Mouse (Mus musculus): ENCODE measurements around the gene Phkg2. TPM values are rescaled to one million over a fixed set of nuclear protein-coding genes. Genes with fewer than 3 reads are reported as not detected.
A peak's percentile ranks its signal among the peaks of the same experiment; 100 is the strongest.

Gene Phkg2
- total RNA-seq, 2 experiments from 2014 or later, result 8.3 to 10.8 TPM

DNA sequence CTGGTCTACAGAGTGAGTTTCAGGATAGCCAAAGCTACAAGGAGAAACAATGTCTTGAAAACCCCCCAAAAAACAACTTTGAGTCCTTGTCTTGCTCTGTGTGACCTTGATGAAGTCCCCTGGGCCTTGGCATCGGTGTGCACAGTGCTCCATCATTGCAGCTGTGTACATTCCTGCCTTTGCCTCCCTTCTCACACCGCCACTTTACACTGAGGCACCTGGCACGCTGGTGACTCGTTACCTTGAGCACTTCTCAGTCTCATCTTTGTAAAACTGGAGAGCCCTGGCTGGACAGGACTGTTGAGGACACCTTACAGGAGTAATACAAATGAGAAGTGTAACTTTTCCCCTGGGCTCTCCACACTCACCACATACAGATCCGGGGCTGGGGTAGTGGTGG lies 14.1 kb downstream of the Phkg2 start:
- H3K27ac ChIP-seq, result peak overlapping the region; percentile 93
- H3K4me3 ChIP-seq, result peak overlapping the region; percentile 93
- DNase-seq, result no peak
- intact Hi-C loops (cut with DNase I), result loop anchor here (5.0 kb wide), 1 partner anchor 75 kb away; the partner anchor contains the start of gene Srcap
- no peak for TF ChIP-seq CTCF (IDR thresholded peaks at IDR 0.05)

DNA sequence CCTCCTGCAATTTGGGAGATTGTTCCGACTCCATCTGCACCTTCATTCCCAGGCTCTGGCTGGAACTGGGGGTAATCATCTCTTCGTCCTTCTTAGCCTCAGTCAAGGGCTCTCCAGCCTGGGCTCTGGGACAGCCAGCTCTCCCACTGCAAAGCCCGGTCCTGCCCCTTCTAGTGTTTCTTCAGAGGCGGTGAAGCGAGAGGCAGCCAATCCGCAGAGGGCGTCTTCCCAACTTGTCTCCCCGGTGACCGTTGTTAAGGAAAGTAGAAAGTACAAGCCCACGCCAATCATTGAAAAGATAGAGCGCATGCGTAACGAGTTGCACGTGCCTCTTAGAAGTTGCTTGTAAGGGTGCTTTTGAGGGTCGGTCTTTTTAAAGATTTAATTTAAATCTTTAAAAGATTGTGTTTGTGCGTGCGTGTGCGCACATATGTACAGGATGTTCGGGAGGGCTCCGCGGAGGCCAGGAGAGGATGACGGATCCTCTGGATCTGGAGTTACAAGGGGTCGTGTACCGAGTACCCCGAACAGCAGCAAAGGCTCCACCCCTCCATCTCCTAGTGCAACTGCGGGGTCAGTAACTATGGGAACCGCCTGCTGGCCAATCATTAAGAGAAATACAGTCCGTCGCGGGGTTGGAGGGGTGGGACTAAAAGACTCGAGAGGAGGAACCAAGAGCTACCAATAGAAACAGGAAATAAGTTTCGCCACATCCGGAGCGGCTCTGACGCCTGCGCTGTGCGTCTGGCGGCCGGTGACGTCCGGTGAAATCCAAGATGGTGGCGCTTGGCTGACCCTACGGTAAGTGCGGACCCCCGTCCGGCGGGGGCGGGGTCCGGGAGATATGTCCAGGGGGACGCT lies 15.1 kb downstream of the Phkg2 start, which contains the start of the genes Ccdc189 and Rnf40:
Gene Ccdc189 (minus strand): TSS at position 585 of the 861 bp plus-strand sequence.
Gene Rnf40 (plus strand): TSS at position 757 of the 861 bp plus-strand sequence.
- Histone ChIP-seq H3K4me3 (peak within 1 kb of the TSS; percentile 93), H3K27ac (peak within 1 kb of the TSS; percentile 93)
- intact Hi-C loops (cut with DNase I), result loop anchor here (5.0 kb wide), 1 partner anchor 76 kb away; the partner anchor contains the start of gene Srcap
- DNase-seq, result peak; percentile 94
- no peak for TF ChIP-seq CTCF (IDR thresholded peaks at IDR 0.05)

DNA sequence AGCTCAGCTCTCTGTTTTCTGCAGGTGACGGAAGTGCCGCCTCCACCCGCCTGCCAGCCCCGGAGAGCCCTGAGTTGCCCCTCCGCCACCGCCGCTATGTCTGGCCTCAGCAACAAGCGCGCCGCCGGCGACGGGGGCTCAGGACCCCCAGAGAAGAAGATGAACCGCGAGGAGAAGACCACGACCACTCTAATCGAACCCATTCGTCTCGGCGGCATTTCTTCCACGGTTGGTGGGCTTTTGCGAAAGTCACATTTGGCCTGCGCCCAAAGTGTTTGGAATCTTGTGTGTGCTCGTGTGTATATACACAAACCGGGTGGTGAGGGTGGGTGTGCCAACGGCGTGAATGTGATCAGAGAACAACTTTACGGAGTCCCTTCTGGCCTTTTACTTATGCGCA lies 15.8 kb downstream of the Phkg2 start:
- no peak for TF ChIP-seq CTCF (IDR thresholded peaks at IDR 0.05)
- intact Hi-C loops (cut with DNase I), result loop anchor here (5.0 kb wide), 1 partner anchor 77 kb away; the partner anchor contains the start of gene Srcap
- DNase-seq, result no peak
- Histone ChIP-seq H3K4me3 (peak overlapping the region; percentile 93), H3K27ac (peak overlapping the region; percentile 93)

DNA sequence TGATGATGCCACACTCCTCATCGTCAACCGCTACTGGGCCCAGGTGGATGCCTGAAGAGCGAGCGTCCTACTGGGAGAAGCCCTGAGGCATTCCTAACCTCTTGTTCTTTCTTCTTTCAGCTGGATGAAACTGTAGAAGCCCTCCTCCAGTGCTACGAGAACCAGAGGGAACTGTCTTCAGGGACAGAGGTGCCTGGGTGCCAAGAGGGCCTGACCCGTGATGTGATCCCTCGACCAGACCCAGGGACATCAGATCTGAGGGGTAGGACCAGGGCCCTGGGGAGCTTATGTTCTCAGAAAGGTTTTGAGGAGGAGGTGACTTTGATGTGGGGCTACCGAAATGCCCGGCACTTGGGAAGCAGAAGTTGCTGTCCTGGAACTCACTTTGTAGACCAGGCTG lies 16.5 kb downstream of the Phkg2 start:
- no peak for TF ChIP-seq CTCF (IDR thresholded peaks at IDR 0.05)
- H3K27ac ChIP-seq, result peak overlapping the region; percentile 93; the same call in 1 of the 2 replicates
- intact Hi-C loops (cut with DNase I), result loop anchor here (5.0 kb wide), 1 partner anchor 77 kb away; the partner anchor contains the start of gene Srcap
- no peak for DNase-seq
- peak overlapping the region; percentile 93 for H3K4me3 ChIP-seq

DNA sequence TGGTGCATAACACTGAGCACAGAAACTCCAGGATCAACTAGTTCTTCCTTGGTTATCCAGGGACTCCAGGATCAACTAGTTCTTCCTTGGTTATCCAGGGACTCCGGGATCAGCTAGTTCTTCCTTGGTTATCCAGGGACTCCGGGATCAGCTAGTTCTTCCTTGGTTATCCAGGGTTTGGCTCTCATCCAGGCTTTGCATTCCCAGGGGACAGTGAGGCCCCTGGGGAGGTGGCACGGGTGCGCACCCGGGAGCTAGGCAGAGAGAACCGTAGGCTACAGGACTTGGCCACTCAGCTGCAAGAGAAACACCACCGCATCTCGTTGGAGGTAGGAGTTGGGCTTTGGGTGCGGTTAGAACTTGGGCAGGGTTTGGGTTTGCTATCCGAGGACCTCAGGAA lies 18.0 kb downstream of the Phkg2 start:
- no peak for DNase-seq
- Histone ChIP-seq H3K4me3 (no peak overlapping the region), H3K27ac (no peak overlapping the region)
- TF ChIP-seq CTCF (IDR thresholded peaks at IDR 0.05), result no peak
- intact Hi-C loops (cut with DNase I), result no loop called here

DNA sequence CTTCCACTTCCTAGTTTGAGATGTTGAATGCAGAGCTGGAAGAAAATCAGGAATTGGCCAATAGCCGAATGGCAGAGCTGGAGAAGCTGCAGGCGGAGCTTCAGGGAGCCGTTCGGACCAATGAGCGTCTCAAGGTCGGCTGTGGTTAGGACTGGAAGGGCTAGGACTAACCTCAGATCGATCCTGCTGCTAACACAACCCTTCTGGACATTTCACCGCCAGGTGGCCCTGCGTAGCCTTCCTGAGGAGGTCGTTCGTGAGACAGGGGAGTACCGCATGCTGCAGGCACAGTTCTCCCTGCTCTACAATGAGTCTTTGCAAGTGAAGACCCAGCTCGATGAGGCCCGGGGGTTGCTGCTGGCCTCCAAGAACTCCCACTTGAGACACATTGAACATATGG lies 19.4 kb downstream of the Phkg2 start:
- Histone ChIP-seq H3K4me3 (no peak overlapping the region), H3K27ac (no peak overlapping the region)
- no peak for TF ChIP-seq CTCF (IDR thresholded peaks at IDR 0.05)
- no peak for DNase-seq
- intact Hi-C loops (cut with DNase I), result no loop called here

DNA sequence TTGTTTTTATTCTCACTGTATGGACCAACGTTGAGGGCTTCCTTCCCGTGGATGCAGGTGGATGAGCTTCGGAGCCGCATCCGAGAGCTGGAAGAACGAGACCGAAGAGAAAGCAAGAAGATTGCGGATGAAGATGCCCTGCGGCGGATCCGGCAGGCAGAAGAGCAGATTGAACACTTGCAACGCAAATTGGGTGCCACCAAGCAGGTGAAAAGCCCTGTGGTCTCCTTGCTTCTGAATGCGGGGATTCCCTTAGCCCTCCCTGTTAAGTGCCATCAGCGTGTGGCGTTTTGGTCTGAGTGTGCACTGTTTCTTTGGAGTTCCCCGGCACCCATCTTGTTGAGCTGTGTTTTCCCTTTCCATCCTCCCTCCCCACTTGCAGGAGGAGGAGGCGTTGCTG lies 23.6 kb downstream of the Phkg2 start:
- Histone ChIP-seq H3K27ac (no peak overlapping the region), H3K4me3 (no peak overlapping the region)
- no peak for TF ChIP-seq CTCF (IDR thresholded peaks at IDR 0.05)
- DNase-seq, result no peak
- intact Hi-C loops (cut with DNase I), result no loop called here

DNA sequence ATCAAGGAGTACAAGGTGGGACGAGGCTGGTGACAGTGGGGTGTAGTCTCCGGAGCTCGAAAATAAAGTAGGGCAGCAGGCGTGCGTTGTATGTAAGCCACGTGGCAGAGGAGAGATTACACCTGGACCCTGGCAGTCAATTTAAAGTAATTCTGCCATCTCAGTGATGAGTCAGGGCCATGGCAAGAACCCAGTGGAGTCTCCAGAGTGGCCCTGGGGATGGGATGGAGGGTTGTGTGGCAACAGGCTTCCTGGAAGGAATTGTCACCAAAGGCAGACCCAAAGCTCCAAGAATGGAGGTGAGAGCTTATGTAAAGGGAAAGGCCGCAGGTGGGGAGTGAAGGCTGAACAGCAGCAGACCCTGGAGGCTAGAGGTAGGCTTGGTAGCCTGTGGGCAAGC lies 27.5 kb downstream of the Phkg2 start:
- H3K4me3 ChIP-seq, result no peak overlapping the region
- H3K27ac ChIP-seq, result no peak overlapping the region
- intact Hi-C loops (cut with DNase I), result no loop called here
- no peak for DNase-seq
- no peak for TF ChIP-seq CTCF (IDR thresholded peaks at IDR 0.05)

DNA sequence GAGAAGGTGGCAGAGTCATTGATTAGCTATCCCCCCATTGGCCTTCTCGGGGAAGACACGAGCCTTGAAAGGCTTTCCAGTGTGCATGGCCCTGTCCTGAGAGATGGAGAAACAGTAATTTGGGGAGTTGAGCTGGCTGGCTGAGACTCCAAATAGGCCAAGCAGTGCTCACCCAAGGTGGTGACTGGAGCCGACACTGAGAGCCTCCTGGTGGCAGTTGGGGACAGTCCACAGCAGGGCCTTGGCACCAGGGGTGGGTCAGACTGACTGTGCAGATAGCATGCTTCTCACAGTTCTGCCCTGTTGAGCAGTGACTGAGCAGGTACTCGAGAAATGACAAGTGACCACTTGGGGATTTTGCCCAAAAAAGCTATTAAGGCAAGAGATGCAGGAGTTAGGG lies 28.6 kb downstream of the Phkg2 start:
- Histone ChIP-seq H3K4me3 (no peak overlapping the region), H3K27ac (no peak overlapping the region)
- DNase-seq, result no peak
- no peak for TF ChIP-seq CTCF (IDR thresholded peaks at IDR 0.05)
- intact Hi-C loops (cut with DNase I), result no loop called here

DNA sequence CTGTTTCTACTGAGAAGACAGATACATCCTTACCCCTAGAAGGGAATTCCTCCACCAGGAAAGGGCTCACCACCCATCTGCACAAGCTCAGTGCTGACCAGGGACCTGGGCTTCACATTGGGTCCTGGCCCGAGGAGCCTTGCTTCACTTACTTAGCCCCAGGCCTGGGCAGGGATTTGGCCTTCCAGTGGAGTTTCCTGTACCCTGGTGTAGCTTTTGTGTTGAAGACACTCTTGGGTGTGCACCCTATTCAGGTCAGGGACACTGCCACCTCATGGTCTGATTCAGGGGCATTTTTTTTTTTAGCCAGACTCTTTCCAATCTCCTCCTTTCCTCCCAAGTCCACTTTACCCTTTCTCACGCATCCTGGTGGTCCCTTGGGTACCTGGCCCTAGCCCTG lies 29.8 kb downstream of the Phkg2 start:
- no peak for TF ChIP-seq CTCF (IDR thresholded peaks at IDR 0.05)
- Histone ChIP-seq H3K27ac (no peak overlapping the region), H3K4me3 (no peak overlapping the region)
- intact Hi-C loops (cut with DNase I), result no loop called here
- DNase-seq, result no peak

DNA sequence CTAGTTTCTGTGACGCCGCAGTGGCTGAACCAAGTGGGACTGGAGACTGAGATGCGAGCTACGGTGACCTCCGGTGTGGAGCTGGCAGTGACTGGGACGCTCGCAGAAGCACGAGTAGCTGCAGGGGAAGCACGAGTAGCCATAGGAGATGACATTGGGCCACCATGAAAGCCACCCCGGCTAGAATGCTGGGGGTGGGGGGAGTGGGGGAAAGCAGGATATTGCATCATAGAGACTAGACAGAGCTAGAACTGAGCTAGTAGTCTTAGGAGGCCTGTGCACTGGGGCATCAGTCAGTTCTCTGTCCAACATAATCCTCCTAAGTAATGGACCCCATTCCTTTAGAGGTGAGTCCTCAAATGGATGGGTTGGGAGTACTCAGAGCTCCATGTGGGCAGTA lies 31.1 kb downstream of the Phkg2 start:
- H3K4me3 ChIP-seq, result no peak overlapping the region
- TF ChIP-seq CTCF (IDR thresholded peaks at IDR 0.05), result no peak
- intact Hi-C loops (cut with DNase I), result no loop called here

DNA sequence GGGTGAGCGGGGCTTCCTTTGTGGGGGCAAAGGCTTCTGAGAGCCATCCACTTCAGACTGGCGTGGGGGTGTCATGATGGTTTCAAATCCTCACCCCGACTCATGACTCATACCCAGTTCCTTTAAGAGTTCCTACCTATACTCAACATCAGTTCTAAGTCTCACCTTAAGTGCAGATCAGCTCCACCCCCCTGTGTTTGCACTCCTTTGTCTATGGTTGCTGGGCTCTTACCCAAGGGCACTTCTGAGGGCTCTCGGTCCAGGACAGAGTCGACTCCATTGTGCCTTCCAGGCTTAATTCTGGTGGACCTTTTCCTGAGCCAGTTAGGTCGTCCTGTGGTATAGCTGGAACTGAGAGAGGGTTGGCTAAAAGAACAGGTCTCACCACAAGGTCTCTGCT lies 34.0 kb downstream of the Phkg2 start:
- intact Hi-C loops (cut with DNase I), result no loop called here
- H3K4me3 ChIP-seq, result no peak overlapping the region
- no peak for DNase-seq
- no peak for TF ChIP-seq CTCF (IDR thresholded peaks at IDR 0.05)
- no peak overlapping the region for H3K27ac ChIP-seq

More for the DNA sequence above, 31.1 kb downstream of the Phkg2 start:
- no peak for DNase-seq
- H3K27ac ChIP-seq, result no peak overlapping the region

DNA sequence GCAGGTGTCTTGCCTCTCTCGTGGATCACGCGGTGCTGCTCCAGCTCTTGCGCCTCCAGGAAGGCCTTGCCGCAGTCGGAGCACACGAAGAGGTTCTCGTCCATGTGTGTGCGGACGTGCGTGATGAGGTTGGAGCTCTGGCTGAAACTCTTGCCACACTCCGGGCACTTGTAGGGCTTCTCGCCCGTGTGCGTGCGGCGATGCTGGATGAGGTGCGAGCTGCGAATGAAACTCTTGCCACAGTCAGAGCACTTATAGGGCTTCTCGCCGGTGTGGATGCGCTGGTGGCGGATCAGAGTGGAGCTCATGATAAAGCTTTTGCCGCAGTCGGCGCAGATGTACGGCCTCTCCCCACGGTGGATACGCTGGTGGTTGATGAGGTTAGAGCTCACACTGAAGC lies 37.9 kb downstream of the Phkg2 start:
- H3K27ac ChIP-seq, result no peak overlapping the region
- peak; percentile 14 for DNase-seq
- intact Hi-C loops (cut with DNase I), result no loop called here
- H3K4me3 ChIP-seq, result no peak overlapping the region
- no peak for TF ChIP-seq CTCF (IDR thresholded peaks at IDR 0.05)
